Mouse (Mus musculus): ENCODE results near the gene Nrxn3. TPM values are rescaled to one million over a fixed set of nuclear protein-coding genes. Genes with fewer than 3 reads are reported as not detected.

The Nrxn3 gene
- polyA plus RNA-seq, 1 experiment from 2014 or later: 87.0 TPM

- no peaks in the 10 kb centered on the region for H3K27me3 ChIP-seq (ENCODE audit: control insufficient read depth, insufficient read depth, low read depth, low read length)
- no peak overlapping the region for H3K27ac ChIP-seq (ENCODE audit: low read length)
- H3K9ac ChIP-seq (ENCODE audit: low read depth, low read length): no peak overlapping the region
- no peak overlapping the region for H3K4me2 ChIP-seq (ENCODE audit: low read length)
- no peaks in the 10 kb centered on the region for H3K9me3 ChIP-seq (replicated peaks; ENCODE audit: control insufficient read depth, low read length, poor library complexity, severe bottlenecking)
- 88% methylated on average over 1 of the region's 1 CpGs for WGBS
- H3K4me3 ChIP-seq (ENCODE audit: low read depth, low read length): no peak overlapping the region
- no peaks in the 10 kb centered on the region for H3K36me3 ChIP-seq (ENCODE audit: control insufficient read depth, insufficient read depth, low read length)
- no peaks in the 10 kb centered on the region for H3K4me1 ChIP-seq (ENCODE audit: control insufficient read depth, insufficient read depth, low read length)
- no peak for ATAC-seq
Observed at GRCm38 (mm10) chr12:89884576-89884975, 1161.9 kb downstream of the Nrxn3 start.

DNA sequence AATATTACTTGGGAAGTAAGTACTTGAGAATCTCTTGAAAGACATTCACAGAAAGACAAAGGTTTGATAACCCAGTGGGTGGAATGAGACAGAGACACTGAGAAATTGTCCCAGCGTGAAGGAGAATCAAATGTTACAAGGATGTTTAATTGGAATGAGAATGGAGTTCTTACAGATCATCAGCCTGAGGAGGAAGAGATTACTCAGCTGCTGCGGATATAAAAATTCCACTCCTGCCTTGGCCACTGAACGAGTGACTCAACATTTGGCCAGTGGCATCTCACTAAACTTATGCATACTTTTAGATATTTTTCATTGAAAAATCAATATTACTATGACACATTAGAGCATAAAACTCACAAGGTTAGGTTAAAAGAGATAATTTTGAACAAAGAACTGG lies 1166.0 kb downstream of the Nrxn3 start:
- H3K36me3 ChIP-seq (ENCODE audit: control insufficient read depth, insufficient read depth, low read length): no peaks in the 10 kb centered on the region
- no peaks in the 10 kb centered on the region for H3K4me1 ChIP-seq (ENCODE audit: control insufficient read depth, insufficient read depth, low read length)
- no peaks in the 10 kb centered on the region for H3K27me3 ChIP-seq (ENCODE audit: control insufficient read depth, insufficient read depth, low read depth, low read length)
- H3K27ac ChIP-seq (ENCODE audit: low read length): no peak overlapping the region
- no peak overlapping the region for H3K4me3 ChIP-seq (ENCODE audit: low read depth, low read length)
- no peak for ATAC-seq
- no peak overlapping the region for H3K4me2 ChIP-seq (ENCODE audit: low read length)
- WGBS: 83% methylated on average over 3 of the region's 3 CpGs
- H3K9ac ChIP-seq (ENCODE audit: low read depth, low read length): no peak overlapping the region
- no peaks in the 10 kb centered on the region for H3K9me3 ChIP-seq (replicated peaks; ENCODE audit: control insufficient read depth, low read length, poor library complexity, severe bottlenecking)

- Histone ChIP-seq H3K4me2 (ENCODE audit: low read length) (no peak overlapping the region), H3K4me3 (ENCODE audit: low read depth, low read length) (no peak overlapping the region), H3K9ac (ENCODE audit: low read depth, low read length) (no peak overlapping the region), H3K4me1 (ENCODE audit: control insufficient read depth, insufficient read depth, low read length) (no peaks in the 10 kb centered on the region), H3K36me3 (ENCODE audit: control insufficient read depth, insufficient read depth, low read length) (no peaks in the 10 kb centered on the region), H3K27me3 (ENCODE audit: control insufficient read depth, insufficient read depth, low read depth, low read length) (no peaks in the 10 kb centered on the region), H3K9me3 (replicated peaks; ENCODE audit: control insufficient read depth, low read length, poor library complexity, severe bottlenecking) (no peaks in the 10 kb centered on the region), H3K27ac (ENCODE audit: low read length) (no peak overlapping the region)
- no peak for ATAC-seq
- 39% methylated on average over 2 of the region's 2 CpGs for WGBS
Observed at GRCm38 (mm10) chr12:89896901-89897300, 1174.2 kb downstream of the Nrxn3 start.

DNA sequence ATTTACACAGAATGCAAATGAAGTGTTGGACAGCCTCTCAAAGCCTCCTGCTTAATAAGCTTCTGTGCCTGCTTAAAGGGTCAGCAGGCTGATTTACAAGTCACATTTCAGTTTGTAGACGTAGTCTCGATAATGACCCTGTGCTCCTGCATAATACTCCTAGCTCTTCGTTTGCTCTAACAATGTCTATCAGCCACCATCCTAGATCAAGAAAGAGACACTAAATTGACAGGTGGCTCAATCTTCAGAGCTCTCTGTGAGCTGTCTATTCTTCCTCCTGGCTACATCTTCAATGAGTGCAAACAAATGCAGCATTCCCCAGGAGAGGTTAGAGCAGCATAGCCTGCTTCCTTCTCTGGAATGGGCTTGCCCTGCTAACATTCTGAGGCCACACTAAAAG lies 1186.9 kb downstream of the Nrxn3 start:
- Histone ChIP-seq H3K27me3 (ENCODE audit: control insufficient read depth, insufficient read depth, low read depth, low read length) (no peaks in the 10 kb centered on the region), H3K36me3 (ENCODE audit: control insufficient read depth, insufficient read depth, low read length) (no peaks in the 10 kb centered on the region), H3K9me3 (replicated peaks; ENCODE audit: control insufficient read depth, low read length, poor library complexity, severe bottlenecking) (no peaks in the 10 kb centered on the region), H3K4me2 (ENCODE audit: low read length) (no peak overlapping the region), H3K27ac (ENCODE audit: low read length) (no peak overlapping the region), H3K4me3 (ENCODE audit: low read depth, low read length) (no peak overlapping the region), H3K4me1 (ENCODE audit: control insufficient read depth, insufficient read depth, low read length) (peaks cover 5% of the 10 kb centered on the region; the same call in 1 of the 2 replicates), H3K9ac (ENCODE audit: low read depth, low read length) (no peak overlapping the region)
- 10% methylated on average over 3 of the region's 3 CpGs for WGBS
- ATAC-seq: peak; percentile 54; the same call in 1 of the 2 replicates

DNA sequence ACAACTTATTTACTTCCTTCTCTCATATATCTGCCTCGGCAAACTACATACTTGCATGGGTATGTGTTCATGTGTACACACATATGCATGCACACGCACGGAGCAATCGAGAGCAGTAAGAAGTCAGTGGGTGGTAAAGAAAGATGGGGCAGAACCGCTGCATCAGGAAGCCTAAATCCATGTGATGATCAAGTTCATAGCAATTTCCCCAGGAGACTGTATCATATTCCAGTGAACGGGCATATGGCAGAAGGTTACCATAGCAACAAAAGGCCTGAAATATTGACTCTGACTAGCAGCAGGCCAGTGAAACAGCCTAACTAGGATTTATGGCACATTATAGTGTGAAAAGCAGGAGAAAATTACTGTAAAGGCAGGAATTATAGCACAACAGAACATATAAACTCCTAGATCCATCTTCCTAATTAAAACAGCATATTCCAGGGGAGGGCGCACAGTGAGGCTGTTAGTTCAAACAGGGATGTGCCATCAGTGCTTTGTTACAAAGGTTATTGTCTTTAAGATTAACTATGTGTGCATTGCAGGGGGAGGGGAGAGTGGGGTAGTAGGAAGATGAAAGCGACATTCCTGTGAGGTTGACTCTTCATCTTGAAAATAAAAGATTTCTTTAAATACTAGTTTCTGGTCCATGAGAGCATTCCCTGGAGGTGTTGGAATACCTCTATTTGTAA lies 1195.6 kb downstream of the Nrxn3 start:
- H3K4me1 ChIP-seq (ENCODE audit: control insufficient read depth, insufficient read depth, low read length): peaks cover 12% of the 10 kb centered on the region
- peak overlapping the region; percentile 73 for H3K27ac ChIP-seq (ENCODE audit: low read length)
- 47% methylated on average over 8 of the region's 8 CpGs for WGBS
- no peak overlapping the region for H3K4me3 ChIP-seq (ENCODE audit: low read depth, low read length)
- ATAC-seq: peak; percentile 88
- H3K36me3 ChIP-seq (ENCODE audit: control insufficient read depth, insufficient read depth, low read length): no peaks in the 10 kb centered on the region
- no peak overlapping the region for H3K4me2 ChIP-seq (ENCODE audit: low read length)
- no peaks in the 10 kb centered on the region for H3K9me3 ChIP-seq (replicated peaks; ENCODE audit: control insufficient read depth, low read length, poor library complexity, severe bottlenecking)
- H3K27me3 ChIP-seq (ENCODE audit: control insufficient read depth, insufficient read depth, low read depth, low read length): no peaks in the 10 kb centered on the region
- no peak overlapping the region for H3K9ac ChIP-seq (ENCODE audit: low read depth, low read length)

- no peaks in the 10 kb centered on the region for H3K4me1 ChIP-seq (ENCODE audit: control insufficient read depth, insufficient read depth, low read length)
- no peak for ATAC-seq
- H3K9me3 ChIP-seq (replicated peaks; ENCODE audit: control insufficient read depth, low read length, poor library complexity, severe bottlenecking): no peaks in the 10 kb centered on the region
- H3K36me3 ChIP-seq (ENCODE audit: control insufficient read depth, insufficient read depth, low read length): no peaks in the 10 kb centered on the region
- no peak overlapping the region for H3K4me3 ChIP-seq (ENCODE audit: low read depth, low read length)
- no peak overlapping the region for H3K4me2 ChIP-seq (ENCODE audit: low read length)
- H3K27ac ChIP-seq (ENCODE audit: low read length): no peak overlapping the region
- no peaks in the 10 kb centered on the region for H3K27me3 ChIP-seq (ENCODE audit: control insufficient read depth, insufficient read depth, low read depth, low read length)
- 79% methylated on average over 1 of the region's 1 CpGs for WGBS
- H3K9ac ChIP-seq (ENCODE audit: low read depth, low read length): no peak overlapping the region
Observed at GRCm38 (mm10) chr12:89932338-89932737, 1209.7 kb downstream of the Nrxn3 start.

DNA sequence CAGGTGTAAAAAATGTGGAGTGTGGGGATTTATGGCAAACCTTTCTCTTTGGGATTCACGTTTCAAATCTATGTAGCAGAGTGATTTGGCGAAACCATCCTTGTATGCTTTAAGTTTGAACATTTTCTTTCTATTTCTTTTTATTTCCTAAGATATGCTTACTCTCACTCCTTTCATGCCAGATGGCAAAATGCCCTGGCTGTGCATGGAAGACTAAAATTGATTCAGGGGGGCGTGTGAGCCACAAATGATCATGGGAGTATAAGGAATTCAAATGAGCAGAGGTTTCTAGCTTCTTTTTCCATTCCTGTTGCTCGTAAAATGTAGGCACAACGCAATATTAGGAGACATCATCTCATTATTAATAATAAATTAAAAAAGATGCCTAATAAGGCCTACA lies 1211.0 kb downstream of the Nrxn3 start:
- Histone ChIP-seq H3K4me2 (ENCODE audit: low read length) (no peak overlapping the region), H3K9me3 (replicated peaks; ENCODE audit: control insufficient read depth, low read length, poor library complexity, severe bottlenecking) (no peaks in the 10 kb centered on the region), H3K27me3 (ENCODE audit: control insufficient read depth, insufficient read depth, low read depth, low read length) (no peaks in the 10 kb centered on the region), H3K4me3 (ENCODE audit: low read depth, low read length) (no peak overlapping the region), H3K36me3 (ENCODE audit: control insufficient read depth, insufficient read depth, low read length) (no peaks in the 10 kb centered on the region), H3K4me1 (ENCODE audit: control insufficient read depth, insufficient read depth, low read length) (no peaks in the 10 kb centered on the region), H3K27ac (ENCODE audit: low read length) (no peak overlapping the region), H3K9ac (ENCODE audit: low read depth, low read length) (no peak overlapping the region)
- ATAC-seq: no peak
- WGBS: 85% methylated on average over 5 of the region's 5 CpGs

GRCm38 (mm10) chr12:89940746-89941145 lies 1218.1 kb downstream of the Nrxn3 start:
- WGBS: 89% methylated on average over 2 of the region's 2 CpGs
- no peak overlapping the region for H3K4me3 ChIP-seq (ENCODE audit: low read depth, low read length)
- no peak overlapping the region for H3K4me2 ChIP-seq (ENCODE audit: low read length)
- H3K36me3 ChIP-seq (ENCODE audit: control insufficient read depth, insufficient read depth, low read length): no peaks in the 10 kb centered on the region
- no peaks in the 10 kb centered on the region for H3K9me3 ChIP-seq (replicated peaks; ENCODE audit: control insufficient read depth, low read length, poor library complexity, severe bottlenecking)
- H3K4me1 ChIP-seq (ENCODE audit: control insufficient read depth, insufficient read depth, low read length): no peaks in the 10 kb centered on the region
- H3K27ac ChIP-seq (ENCODE audit: low read length): no peak overlapping the region
- H3K27me3 ChIP-seq (ENCODE audit: control insufficient read depth, insufficient read depth, low read depth, low read length): no peaks in the 10 kb centered on the region
- ATAC-seq: no peak
- no peak overlapping the region for H3K9ac ChIP-seq (ENCODE audit: low read depth, low read length)

- no peak overlapping the region for H3K9ac ChIP-seq (ENCODE audit: low read depth, low read length)
- ATAC-seq: no peak
- H3K9me3 ChIP-seq (replicated peaks; ENCODE audit: control insufficient read depth, low read length, poor library complexity, severe bottlenecking): no peaks in the 10 kb centered on the region
- H3K36me3 ChIP-seq (ENCODE audit: control insufficient read depth, insufficient read depth, low read length): no peaks in the 10 kb centered on the region
- no peaks in the 10 kb centered on the region for H3K27me3 ChIP-seq (ENCODE audit: control insufficient read depth, insufficient read depth, low read depth, low read length)
- H3K4me3 ChIP-seq (ENCODE audit: low read depth, low read length): no peak overlapping the region
- no peak overlapping the region for H3K4me2 ChIP-seq (ENCODE audit: low read length)
- whole genome bisulfite sequencing: 65% methylated on average over 2 of the region's 2 CpGs
- H3K27ac ChIP-seq (ENCODE audit: low read length): no peak overlapping the region
- 0 out of 2 replicates have a peak, but pooled peaks cover 2% of the 10 kb centered on the region for H3K4me1 ChIP-seq (ENCODE audit: control insufficient read depth, insufficient read depth, low read length)
Observed at GRCm38 (mm10) chr12:89945911-89946502, 1223.3 kb downstream of the Nrxn3 start.
